Mouse (Mus musculus) liver, adult 2 months (tissue): ENCODE results near the gene Dnah2. TPM values are rescaled to one million over a fixed set of nuclear protein-coding genes. Genes with fewer than 3 reads are reported as not detected.

Experiments used
- DNase-seq: peaks from one replicate; pipeline ENCODE4 v3.0.0-alpha.2; 2011; ENCODE audit warnings: low read depth, low spot score; ENCODE audit errors: extremely low read depth
- H3K27ac ChIP-seq: fragments of 200-500 bp; replicated peaks from 2 replicates; pipeline ENCODE4 v1.5.1; 2012; ENCODE audit warnings: low read depth, mild to moderate bottlenecking, control low read depth, inconsistent platforms, low read length; ENCODE audit not compliant: insufficient read depth
- H3K27me3 ChIP-seq: fragments of 200-500 bp; 2 replicates; pipeline ENCODE4 v1.6.1; 2012; ENCODE audit warnings: mild to moderate bottlenecking, moderate library complexity, low read length, inconsistent platforms; ENCODE audit not compliant: control insufficient read depth, insufficient read depth
- H3K36me3 ChIP-seq: fragments of 200-500 bp; 2 replicates; pipeline ENCODE4 v1.6.1; 2012; ENCODE audit warnings: low read length, inconsistent platforms; ENCODE audit not compliant: control insufficient read depth, insufficient read depth
- H3K4me1 ChIP-seq: fragments of 200-500 bp; 2 replicates; pipeline ENCODE4 v1.6.1; 2011; ENCODE audit warnings: low read length; ENCODE audit not compliant: control insufficient read depth, insufficient read depth
- H3K4me3 ChIP-seq: fragments of 200-500 bp; 2 replicates; pipeline ENCODE4 v1.5.1; 2011; ENCODE audit warnings: low read depth, mild to moderate bottlenecking, control low read depth, low read length, moderate library complexity; ENCODE audit not compliant: insufficient read depth
- H3K79me2 ChIP-seq: fragments of 200-500 bp; 2 replicates; pipeline ENCODE4 v1.6.1; 2012; ENCODE audit warnings: inconsistent platforms, mild to moderate bottlenecking, low read length, moderate library complexity; ENCODE audit not compliant: control insufficient read depth, insufficient read depth
- H3K9ac ChIP-seq: fragments of 200-500 bp; 2 replicates; pipeline ENCODE4 v1.6.1; 2012; ENCODE audit warnings: low read depth, mild to moderate bottlenecking, control low read depth, inconsistent platforms, low read length
- CTCF ChIP-seq: fragments of 200-500 bp; IDR thresholded peaks from 2 replicates; pipeline ENCODE4 v1.5.1; 2011; ENCODE audit warnings: low read depth, low read length, control low read depth
- POLR2A ChIP-seq: fragments of 200-500 bp; IDR thresholded peaks from 2 replicates; pipeline ENCODE4 v1.6.1; 2011; ENCODE audit warnings: low read length, control low read depth; ENCODE audit not compliant: insufficient read depth; ENCODE audit errors: extremely low read depth
- WGBS: fragments of 180-500 bp; shearing (Covaris S2); methylation state at CpG from one replicate; pipeline ENCODE4 v1.1.7; 2018; 5-methylcytosine and 5-hydroxymethylcytosine counted together
- polyA plus RNA-seq: library from polyadenylated mRNA; depleted of rRNA; stranded (reverse); fragments of >200 nt; gene quantifications from 2 replicates; pipeline ENCODE4 v1.2.3, GENCODE M21; 2012; rRNA removed
- total RNA-seq: library from RNA; depleted of rRNA; stranded (reverse); fragments of >200 nt; gene quantifications from 2 replicates; pipeline ENCODE4 v1.2.3, GENCODE M21; 2014; rRNA removed

Dnah2 gene
- total and polyA plus RNA-seq, 2 experiments, result 0.02 to 0.09 TPM

DNA sequence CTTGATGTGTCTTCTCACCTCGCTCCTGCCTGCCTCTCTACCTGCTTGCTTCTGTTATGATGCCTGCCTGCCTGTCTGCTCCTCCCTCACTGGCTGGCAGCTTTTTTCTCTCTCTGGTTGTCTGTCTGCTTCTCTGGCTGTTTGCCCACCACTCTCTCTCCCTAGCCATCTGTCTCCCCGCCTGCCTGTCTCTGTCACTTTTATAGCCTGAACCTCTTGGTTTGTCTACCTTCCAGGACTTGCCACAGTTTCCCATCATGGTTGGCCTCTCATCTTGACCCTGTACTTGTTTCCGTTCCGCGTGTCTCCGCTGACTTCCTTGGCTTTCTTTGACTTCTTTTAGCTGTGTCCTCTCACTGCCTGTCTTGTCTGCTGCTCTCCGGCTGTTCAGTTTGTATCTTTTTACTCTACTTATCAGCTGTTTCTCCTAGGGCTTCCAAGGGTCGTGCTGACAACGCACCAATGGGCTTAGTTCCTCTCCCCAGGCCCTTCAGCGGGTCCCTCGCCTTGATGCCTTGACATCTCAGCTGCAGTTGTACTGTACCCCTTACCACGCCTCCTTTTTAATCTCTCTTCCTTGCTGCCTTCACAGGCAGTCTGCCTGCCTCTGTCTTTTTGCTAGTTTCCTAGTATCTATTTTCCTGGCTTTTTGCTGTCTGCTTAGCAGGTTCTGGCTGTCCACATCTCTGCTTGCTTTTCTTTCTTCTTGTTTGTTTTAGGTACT lies 176.7 kb downstream of the Dnah2 start:
- Histone ChIP-seq H3K36me3 (no peaks in the 10 kb centered on the region), H3K4me3 (no peak overlapping the region), H3K27ac (no peak overlapping the region), H3K79me2 (no peaks in the 10 kb centered on the region; the same call in 1 of the 2 replicates), H3K4me1 (peaks cover 11% of the 10 kb centered on the region), H3K27me3 (no peaks in the 10 kb centered on the region), H3K9ac (no peak overlapping the region)
- no peak for TF ChIP-seq CTCF
- no peak for TF ChIP-seq POLR2A
- 79% methylated on average over 12 of the region's 12 CpGs for WGBS
- no peak for DNase-seq

DNA sequence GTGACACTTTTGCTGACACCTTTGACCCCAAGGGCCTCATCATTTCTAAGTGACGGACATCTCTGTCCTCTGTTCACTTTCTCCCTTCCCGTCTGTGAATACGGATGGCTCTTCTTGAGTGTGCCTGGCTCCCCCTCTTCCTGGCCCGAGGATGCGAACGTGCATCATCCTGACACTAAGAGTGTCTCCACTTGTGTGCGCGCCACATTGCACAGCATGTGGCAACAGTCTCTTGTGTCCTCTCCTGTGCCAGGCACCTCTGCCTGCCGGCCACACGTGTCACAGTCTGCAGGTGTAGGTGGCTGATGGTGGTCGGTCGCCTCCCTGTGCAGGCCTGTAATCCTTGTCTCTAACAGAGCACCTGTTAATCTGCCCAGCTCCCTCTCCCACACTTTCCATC lies 177.3 kb downstream of the Dnah2 start:
- no peak overlapping the region for H3K9ac ChIP-seq
- TF ChIP-seq CTCF, result no peak
- TF ChIP-seq POLR2A, result no peak
- no peaks in the 10 kb centered on the region for H3K27me3 ChIP-seq
- peaks cover 7% of the 10 kb centered on the region for H3K4me1 ChIP-seq
- H3K4me3 ChIP-seq, result no peak overlapping the region
- H3K27ac ChIP-seq, result no peak overlapping the region
- H3K36me3 ChIP-seq, result no peaks in the 10 kb centered on the region
- no peak for DNase-seq
- H3K79me2 ChIP-seq, result no peaks in the 10 kb centered on the region; the same call in 1 of the 2 replicates
- 74% methylated on average over 12 of the region's 12 CpGs for WGBS

DNA sequence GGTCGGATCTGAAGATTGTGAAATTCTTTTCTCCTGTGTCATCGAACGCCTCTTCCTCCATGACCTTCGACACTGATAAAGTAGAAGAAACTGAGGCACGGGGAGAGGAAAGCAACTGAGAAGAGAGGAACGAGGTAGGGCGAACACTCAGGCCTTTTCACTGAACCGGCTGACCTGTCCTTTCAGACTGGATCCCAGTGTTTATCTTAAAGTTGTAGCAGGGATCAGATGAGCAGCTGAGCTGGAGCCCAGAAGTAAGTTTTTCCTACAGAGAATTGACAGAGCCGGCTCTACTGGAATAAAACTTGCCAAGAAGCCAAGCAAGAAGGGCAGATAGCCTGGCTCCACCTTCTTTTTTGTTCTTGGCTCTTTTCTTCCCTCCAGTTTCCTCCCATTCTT lies 178.1 kb downstream of the Dnah2 start:
- H3K27ac ChIP-seq, result peak overlapping the region; percentile 1; the same call in 1 of the 2 replicates
- DNase-seq, result peak; percentile 61
- H3K4me1 ChIP-seq, result peaks cover 9% of the 10 kb centered on the region
- TF ChIP-seq CTCF (no peak), POLR2A (no peak)
- no peaks in the 10 kb centered on the region for H3K36me3 ChIP-seq
- no peak overlapping the region for H3K9ac ChIP-seq
- 12% methylated on average over 9 of the region's 9 CpGs for WGBS
- no peak overlapping the region for H3K4me3 ChIP-seq
- no peaks in the 10 kb centered on the region; the same call in 1 of the 2 replicates for H3K79me2 ChIP-seq
- no peaks in the 10 kb centered on the region for H3K27me3 ChIP-seq

Other genes starting within 250 kb of the Dnah2 start
- gene Cntrob, start 225.3 kb downstream of the Dnah2 start, total RNA-seq, result 2.5 and 3.0 TPM in 2 replicates
- gene Cntrob, start 225.3 kb downstream of the Dnah2 start, polyA plus RNA-seq, result 3.0 and 3.9 TPM in 2 replicates
- 37.5 and 40.9 TPM in 2 replicates for gene Trappc1, start 225.1 kb downstream of the Dnah2 start, total RNA-seq
- 35.1 and 38.3 TPM in 2 replicates for gene Trappc1, start 225.1 kb downstream of the Dnah2 start, polyA plus RNA-seq
- gene Kcnab3, start 222.9 kb downstream of the Dnah2 start, total RNA-seq, result 0.13 and 0.28 TPM in 2 replicates
- gene Kcnab3, start 222.9 kb downstream of the Dnah2 start, polyA plus RNA-seq, result 0.50 and 0.84 TPM in 2 replicates
- gene Rnf227, start 208.6 kb downstream of the Dnah2 start, total RNA-seq, result 0.55 and 0.67 TPM in 2 replicates
- gene Rnf227, start 208.6 kb downstream of the Dnah2 start, polyA plus RNA-seq, result 0.35 and 0.41 TPM in 2 replicates
- gene Chd3, start 179.7 kb downstream of the Dnah2 start, total RNA-seq, result 45.2 and 57.5 TPM in 2 replicates
- gene Chd3, start 179.7 kb downstream of the Dnah2 start, polyA plus RNA-seq, result 55.2 and 80.2 TPM in 2 replicates
- gene Naa38, start 153.6 kb downstream of the Dnah2 start, total RNA-seq, result 86.6 and 91.5 TPM in 2 replicates
- 133 and 150 TPM in 2 replicates for gene Naa38, start 153.6 kb downstream of the Dnah2 start, polyA plus RNA-seq
- gene Cyb5d1, start 153.5 kb downstream of the Dnah2 start, total RNA-seq, result 33.9 and 40.7 TPM in 2 replicates
- 21.1 and 22.1 TPM in 2 replicates for gene Cyb5d1, start 153.5 kb downstream of the Dnah2 start, polyA plus RNA-seq
- 1.3 and 1.7 TPM in 2 replicates for gene Tmem88, start 150.9 kb downstream of the Dnah2 start, total RNA-seq
- gene Tmem88, start 150.9 kb downstream of the Dnah2 start, polyA plus RNA-seq, result 6.7 and 8.5 TPM in 2 replicates
- 1.6 and 2.3 TPM in 2 replicates for gene Kdm6b, start 135.4 kb downstream of the Dnah2 start, total RNA-seq
- gene Kdm6b, start 135.4 kb downstream of the Dnah2 start, polyA plus RNA-seq, result 4.2 and 4.6 TPM in 2 replicates
- gene Efnb3, start 11.1 kb upstream of the Dnah2 start, total RNA-seq, result under 0.01 TPM in 1 of 2 replicates, not detected in the other
- gene Efnb3, start 11.1 kb upstream of the Dnah2 start, polyA plus RNA-seq, result 0.11 and 0.17 TPM in 2 replicates
- 5.6 and 6.4 TPM in 2 replicates for gene Wrap53, start 31.1 kb upstream of the Dnah2 start, total RNA-seq
- gene Wrap53, start 31.1 kb upstream of the Dnah2 start, polyA plus RNA-seq, result 10.7 and 11.2 TPM in 2 replicates
- 3.7 and 6.2 TPM in 2 replicates for gene Trp53, start 31.2 kb upstream of the Dnah2 start, total RNA-seq
- gene Trp53, start 31.2 kb upstream of the Dnah2 start, polyA plus RNA-seq, result 23.5 and 35.4 TPM in 2 replicates
- 0.18 and 0.20 TPM in 2 replicates for gene Atp1b2, start 56.8 kb upstream of the Dnah2 start, total RNA-seq
- gene Atp1b2, start 56.8 kb upstream of the Dnah2 start, polyA plus RNA-seq, result 0.40 and 0.46 TPM in 2 replicates
- gene Shbg, start 68.8 kb upstream of the Dnah2 start, total RNA-seq, result not detected in 2 replicates
- gene Shbg, start 68.8 kb upstream of the Dnah2 start, polyA plus RNA-seq, result 0.18 TPM in 1 of 2 replicates, not detected in the other
- gene Sat2, start 72.9 kb upstream of the Dnah2 start, total RNA-seq, result 12.3 and 19.4 TPM in 2 replicates
- gene Sat2, start 72.9 kb upstream of the Dnah2 start, polyA plus RNA-seq, result 10.8 and 12.8 TPM in 2 replicates
- 18.1 and 19.9 TPM in 2 replicates for gene Fxr2, start 83.9 kb upstream of the Dnah2 start, total RNA-seq
- gene Fxr2, start 83.9 kb upstream of the Dnah2 start, polyA plus RNA-seq, result 24.2 and 33.9 TPM in 2 replicates
- not detected in 2 replicates for gene Sox15, start 106.2 kb upstream of the Dnah2 start, total RNA-seq
- gene Sox15, start 106.2 kb upstream of the Dnah2 start, polyA plus RNA-seq, result 0.21 TPM in 1 of 2 replicates, not detected in the other
- 49.9 and 53.5 TPM in 2 replicates for gene Mpdu1, start 113.5 kb upstream of the Dnah2 start, total RNA-seq
- gene Mpdu1, start 113.5 kb upstream of the Dnah2 start, polyA plus RNA-seq, result 100 and 115 TPM in 2 replicates
- gene Cd68, start 117.0 kb upstream of the Dnah2 start, total RNA-seq, result 4.5 and 6.0 TPM in 2 replicates
- gene Cd68, start 117.0 kb upstream of the Dnah2 start, polyA plus RNA-seq, result 6.1 and 14.8 TPM in 2 replicates
- gene Eif4a1, start 123.3 kb upstream of the Dnah2 start, total RNA-seq, result 370 and 386 TPM in 2 replicates
- 184 and 221 TPM in 2 replicates for gene Eif4a1, start 123.3 kb upstream of the Dnah2 start, polyA plus RNA-seq
- gene Senp3, start 133.0 kb upstream of the Dnah2 start, total RNA-seq, result 26.2 and 31.9 TPM in 2 replicates
- 17.5 and 25.8 TPM in 2 replicates for gene Senp3, start 133.0 kb upstream of the Dnah2 start, polyA plus RNA-seq
- 1.0 and 1.4 TPM in 2 replicates for gene Tnfsf13, start 136.7 kb upstream of the Dnah2 start, total RNA-seq
- 0.58 and 1.1 TPM in 2 replicates for gene Tnfsf13, start 136.7 kb upstream of the Dnah2 start, polyA plus RNA-seq
- 2.6 and 3.0 TPM in 2 replicates for gene Tnfsf12, start 146.7 kb upstream of the Dnah2 start, total RNA-seq
- gene Tnfsf12, start 146.7 kb upstream of the Dnah2 start, polyA plus RNA-seq, result 9.5 and 18.0 TPM in 2 replicates
- gene Tnfsfm13, start 147.0 kb upstream of the Dnah2 start, total RNA-seq, result 2.5 and 3.4 TPM in 2 replicates
- 2.6 and 3.6 TPM in 2 replicates for gene Tnfsfm13, start 147.0 kb upstream of the Dnah2 start, polyA plus RNA-seq
- gene Polr2a, start 209.5 kb upstream of the Dnah2 start, total RNA-seq, result 10.0 and 12.6 TPM in 2 replicates
- 9.9 and 10.6 TPM in 2 replicates for gene Polr2a, start 209.5 kb upstream of the Dnah2 start, polyA plus RNA-seq
- gene Slc35g3, start 212.9 kb upstream of the Dnah2 start, total RNA-seq, result not detected in 2 replicates
- gene Slc35g3, start 212.9 kb upstream of the Dnah2 start, polyA plus RNA-seq, result not detected in 2 replicates
- 2.6 and 4.4 TPM in 2 replicates for gene Zbtb4, start 216.8 kb upstream of the Dnah2 start, total RNA-seq
- gene Zbtb4, start 216.8 kb upstream of the Dnah2 start, polyA plus RNA-seq, result 8.2 and 9.7 TPM in 2 replicates
- 0.46 and 0.54 TPM in 2 replicates for gene Chrnb1, start 246.8 kb upstream of the Dnah2 start, total RNA-seq
- 0.28 and 0.35 TPM in 2 replicates for gene Chrnb1, start 246.8 kb upstream of the Dnah2 start, polyA plus RNA-seq